Mouse (Mus musculus): ENCODE measurements around the gene Psenen.

Gene Psenen

DNA sequence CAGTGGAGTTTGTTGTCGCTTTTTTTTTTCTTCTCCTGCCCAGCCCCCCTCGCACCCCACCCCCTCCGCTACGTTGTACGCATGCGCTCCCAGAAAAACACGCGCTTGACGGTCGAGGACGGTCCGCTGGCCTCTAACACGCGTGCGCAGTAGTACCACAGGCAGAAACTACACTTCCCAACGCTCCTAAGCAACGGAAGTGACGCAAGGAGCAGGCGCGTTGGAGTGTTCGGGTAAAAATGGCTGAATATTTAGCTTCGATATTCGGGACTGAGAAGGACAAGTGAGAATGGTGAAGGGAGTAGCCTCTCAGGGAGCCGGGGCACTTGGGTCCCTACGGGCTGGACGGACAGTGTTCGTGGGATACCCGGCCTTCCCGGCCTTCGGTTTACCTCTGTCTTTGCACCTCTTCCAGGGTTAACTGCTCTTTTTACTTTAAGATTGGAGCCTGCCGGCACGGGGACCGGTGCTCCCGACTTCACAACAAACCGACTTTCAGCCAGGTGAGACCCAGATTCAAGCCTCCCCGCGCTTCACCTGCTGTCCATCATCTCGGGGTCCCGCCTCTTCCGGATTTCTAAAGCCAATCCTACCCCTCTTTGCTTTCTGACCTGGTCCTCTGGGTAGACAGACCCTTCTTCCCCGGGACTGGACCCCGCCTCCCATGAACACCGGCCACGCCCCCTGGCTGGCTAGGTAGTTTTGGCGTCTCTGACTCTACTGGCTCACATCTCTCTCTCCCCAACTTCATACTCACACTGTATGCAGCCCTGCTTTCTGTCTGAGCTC is at the start of gene Psenen, which contains the start of the genes U2af1l4 and Gm49396:
Gene Psenen, minus strand, starts transcription at position 511 of the 789 bp plus-strand sequence.
Gene U2af1l4, plus strand, starts transcription at position 185 of the 789 bp plus-strand sequence.
Gene Gm49396, plus strand, starts transcription at position 228 of the 789 bp plus-strand sequence.
- peak; percentile 98 for DNase-seq

DNA sequence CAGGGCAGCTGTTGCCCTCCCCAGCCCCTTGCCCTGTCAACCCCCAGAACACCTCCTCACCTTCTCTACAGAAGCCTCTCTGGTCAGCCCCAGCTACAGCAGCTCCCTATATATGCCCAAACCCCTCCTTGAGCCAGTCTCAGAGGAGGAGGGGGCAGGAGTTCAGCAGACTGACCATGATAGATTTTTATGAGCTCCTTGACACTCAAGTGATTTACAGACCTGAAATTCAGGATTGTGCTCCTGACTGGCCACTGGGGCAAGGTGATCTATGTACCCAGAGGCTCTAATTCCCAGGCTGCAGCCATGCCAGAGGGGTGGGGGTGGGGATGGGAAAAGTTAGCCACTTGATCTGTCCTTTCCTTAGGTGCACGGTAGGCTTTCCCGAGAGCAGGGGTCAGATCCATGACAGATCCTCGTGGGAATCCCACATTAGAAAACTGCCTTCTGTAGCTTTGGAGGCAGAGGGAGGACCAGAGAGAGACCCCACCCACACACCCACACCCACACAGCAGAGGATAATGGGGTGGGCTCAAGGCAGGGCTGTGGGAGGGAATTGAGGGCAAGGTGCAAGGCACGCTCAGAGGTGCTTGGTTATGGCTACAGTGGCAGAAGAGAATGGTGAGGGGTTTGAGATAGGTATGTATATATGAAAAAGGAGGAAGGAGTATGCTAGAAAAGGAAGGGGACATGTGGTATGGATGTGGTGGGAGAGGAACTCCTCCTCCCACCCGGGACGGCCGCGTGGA is 49.4 kb upstream of the Psenen start, which contains the start of gene Upk1a:
Gene Upk1a, minus strand, starts transcription at position 194 of the 749 bp plus-strand sequence.
- DNase-seq, result no peak

- DNase-seq, result no peak
Observed at GRCm38 (mm10) chr7:30610043-30610442, 46.6 kb upstream of the Psenen start.

- no peak for DNase-seq
Observed at GRCm38 (mm10) chr7:30608476-30608875, 45.0 kb upstream of the Psenen start.

GRCm38 (mm10) chr7:30607706-30608309 is 44.4 kb upstream of the Psenen start:
- DNase-seq, result peak; percentile 80

DNA sequence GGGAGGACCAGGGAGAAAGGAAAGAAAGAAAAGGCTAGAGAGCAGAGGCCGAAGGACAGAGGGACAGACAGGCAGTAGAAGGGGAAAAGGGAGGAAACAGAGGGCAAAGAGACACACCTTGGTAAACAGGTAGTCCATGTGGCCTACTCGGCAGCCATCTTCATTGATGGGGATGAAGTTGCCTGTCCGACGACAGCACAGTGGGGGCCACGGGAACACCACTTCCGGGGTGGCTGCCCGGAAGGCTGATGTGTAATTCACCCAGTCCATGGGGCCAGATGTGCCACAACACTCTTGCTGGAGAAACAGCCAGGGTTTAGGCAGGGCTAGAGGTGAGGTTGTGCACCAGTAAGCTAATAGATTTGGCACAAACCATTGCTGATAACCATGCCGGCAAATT is 41.5 kb upstream of the Psenen start:
- no peak for DNase-seq

GRCm38 (mm10) chr7:30604424-30604823 is 41.0 kb upstream of the Psenen start:
- no peak for DNase-seq

GRCm38 (mm10) chr7:30602583-30602982 is 39.2 kb upstream of the Psenen start:
- peak; percentile 80 for DNase-seq

DNA sequence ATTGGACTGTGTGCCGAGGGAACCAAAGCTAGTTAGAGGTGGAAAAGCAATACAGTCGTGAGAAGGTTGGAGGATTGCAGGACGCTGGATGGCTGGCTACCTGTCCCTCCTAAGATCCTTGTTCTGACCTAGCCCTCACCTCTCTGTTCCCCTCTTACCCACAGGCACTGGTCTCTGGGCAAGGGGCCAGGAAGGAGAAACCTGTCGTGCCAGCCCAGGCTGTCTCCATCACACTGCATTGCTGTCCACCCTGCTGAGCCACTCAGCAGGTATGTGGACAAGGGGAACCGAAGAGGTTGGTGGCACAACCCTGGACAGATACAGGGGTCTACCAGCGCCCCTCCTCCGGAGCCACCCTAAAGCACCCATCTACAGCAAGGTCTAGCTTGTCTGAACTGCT is 37.2 kb upstream of the Psenen start:
- DNase-seq, result peak; percentile 68

DNA sequence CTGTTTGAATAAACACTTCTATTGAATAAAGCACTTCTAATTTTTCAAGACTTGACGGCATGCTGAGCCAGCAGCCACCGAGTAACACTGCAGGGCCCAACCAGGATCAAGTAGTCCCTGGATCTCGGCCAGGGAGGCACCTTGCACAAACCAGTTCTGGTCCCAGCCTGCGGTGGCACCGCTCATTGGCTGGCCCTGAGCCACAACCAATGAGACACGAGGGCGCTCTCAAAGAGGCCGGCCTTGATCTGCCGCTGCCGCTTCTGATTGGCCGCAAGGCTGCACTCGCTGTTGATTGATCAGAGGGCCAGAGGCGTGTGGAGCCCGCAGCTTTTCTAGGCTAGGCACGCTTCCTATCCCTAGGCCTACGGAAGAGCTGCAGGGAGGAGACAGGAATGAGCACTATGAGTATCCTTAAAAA is 36.5 kb upstream of the Psenen start:
- DNase-seq, result peak; percentile 94

DNA sequence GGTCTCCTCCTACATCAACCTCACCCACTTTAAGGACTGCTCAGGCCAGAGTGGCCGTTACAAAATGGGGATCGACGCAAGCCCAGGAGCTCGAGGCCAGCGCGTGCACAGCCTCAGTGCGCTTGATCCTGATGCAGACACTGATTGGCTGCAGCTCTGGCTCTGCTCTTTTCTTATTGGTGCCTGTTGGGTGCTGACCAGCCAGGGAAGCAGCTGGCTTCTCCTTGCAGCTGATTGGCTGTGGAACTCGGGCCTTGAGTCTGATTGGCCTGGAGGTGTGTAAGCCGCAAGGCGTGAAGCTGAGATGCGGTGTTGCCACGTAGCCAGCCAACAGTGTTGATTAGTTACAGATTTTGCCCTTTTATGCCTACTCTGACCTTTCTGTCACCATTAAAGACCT is 35.4 kb upstream of the Psenen start, which contains the start of gene Zbtb32:
Gene Zbtb32, minus strand, starts transcription at position 124 of the 400 bp plus-strand sequence.
- no peak for DNase-seq

- DNase-seq, result peak; percentile 43
Observed at GRCm38 (mm10) chr7:30596811-30597210, 33.4 kb upstream of the Psenen start.

DNA sequence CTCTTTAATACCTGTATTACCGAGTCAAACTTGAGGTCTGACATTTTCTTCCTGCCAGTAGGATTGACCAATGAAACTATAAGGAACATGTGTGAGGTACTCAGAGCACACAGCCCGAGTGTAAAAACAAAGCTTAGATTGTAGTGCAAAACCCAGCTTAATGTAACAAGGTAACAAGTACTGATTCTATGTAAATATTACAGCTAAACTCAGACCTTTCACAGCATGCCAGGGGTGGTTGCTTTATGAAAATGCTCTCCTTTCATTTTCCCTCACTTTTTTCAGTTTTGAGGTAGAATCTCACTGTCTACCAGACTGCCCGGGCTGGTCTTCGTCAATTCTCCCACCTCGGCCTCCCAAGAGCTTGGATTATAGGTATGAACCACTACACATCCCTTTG is 32.7 kb upstream of the Psenen start:
- DNase-seq, result no peak

DNA sequence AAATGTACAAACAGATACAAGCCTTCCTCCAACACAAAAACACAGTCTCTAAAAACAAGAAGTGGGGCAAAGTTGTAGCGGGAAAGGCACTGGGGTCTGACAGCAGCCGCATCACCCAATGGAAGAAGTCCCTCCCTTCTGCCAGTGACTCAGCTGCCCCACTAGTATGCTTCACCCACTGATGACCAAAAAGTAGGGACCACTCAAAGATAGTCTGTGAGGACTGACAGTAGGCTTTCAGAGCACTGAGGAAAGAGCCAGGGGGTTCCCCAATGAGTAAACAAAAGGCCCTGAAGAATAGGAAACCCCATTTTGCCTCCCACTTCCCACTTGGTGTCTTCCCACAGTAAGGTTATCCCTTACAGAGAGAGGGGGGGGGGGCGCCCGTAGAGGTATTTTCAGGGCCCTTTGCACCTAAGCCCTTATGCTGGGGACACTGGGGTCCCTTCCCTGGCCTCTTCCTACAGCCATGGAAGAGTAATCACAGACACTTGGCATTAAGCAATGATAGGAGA is 31.1 kb upstream of the Psenen start:
- DNase-seq, result no peak

GRCm38 (mm10) chr7:30593579-30594509 is 30.4 kb upstream of the Psenen start:
- DNase-seq, result no peak

- DNase-seq, result no peak
Observed at GRCm38 (mm10) chr7:30592772-30593423, 29.5 kb upstream of the Psenen start.

GRCm38 (mm10) chr7:30591605-30591951 is 28.2 kb upstream of the Psenen start:
- no peak for DNase-seq

DNA sequence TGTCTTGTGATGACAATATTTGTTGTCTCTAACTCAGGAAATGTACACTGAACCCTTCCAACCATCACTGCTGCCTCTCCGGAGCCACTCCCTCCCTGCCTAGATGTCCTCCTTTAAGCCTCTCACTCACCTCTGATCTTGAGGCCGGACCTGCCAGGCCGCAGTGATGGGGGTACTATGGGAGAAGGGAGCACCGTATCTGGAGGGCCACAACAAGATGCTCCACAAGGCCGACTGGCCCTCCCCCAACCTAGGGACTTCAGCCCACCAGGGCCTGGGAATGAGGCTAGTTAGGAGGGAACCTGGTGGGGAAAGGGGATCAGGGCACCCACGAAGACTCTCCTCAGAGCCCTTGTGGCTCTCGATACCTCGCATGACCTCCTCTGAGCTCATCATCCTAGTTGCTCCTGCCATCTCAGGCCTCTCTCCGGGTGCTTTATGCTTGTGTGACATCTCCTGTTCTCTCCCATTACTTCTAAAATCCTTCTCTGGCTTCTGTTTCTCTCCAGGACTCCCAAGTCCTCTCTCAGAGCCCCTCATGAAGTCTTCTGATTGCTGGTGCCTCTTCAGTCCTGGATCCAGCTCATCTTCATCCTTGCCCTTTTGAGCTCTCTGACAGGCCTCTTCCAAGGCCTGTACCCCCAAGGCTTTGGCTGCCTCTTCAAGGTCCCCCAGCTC is 27.6 kb upstream of the Psenen start:
- no peak for DNase-seq

GRCm38 (mm10) chr7:30589435-30590301 is 26.2 kb upstream of the Psenen start:
- peak; percentile 93 for DNase-seq
